Mouse (Mus musculus): ENCODE measurements around the gene Brpf1.

Brpf1 gene

DNA sequence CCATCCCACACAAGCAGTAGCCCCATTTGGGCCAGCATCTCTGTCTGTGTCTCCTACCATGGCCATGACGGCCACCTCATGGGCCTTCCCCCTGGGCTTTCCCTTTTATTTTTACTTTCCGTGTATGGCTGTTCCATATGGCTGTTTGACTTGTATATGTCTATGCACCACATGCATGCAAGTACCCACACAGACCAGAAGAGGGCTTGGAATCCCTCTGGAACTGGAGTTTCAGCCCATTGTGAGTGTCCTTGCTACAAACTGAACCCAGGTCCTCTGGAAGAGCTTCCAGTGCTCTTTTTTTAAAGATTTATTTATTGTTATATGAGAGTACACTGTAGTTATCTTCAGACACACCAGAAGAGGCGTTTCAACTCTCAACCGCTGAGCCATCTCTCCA lies 54.5 kb downstream of the Brpf1 start:
- in situ Hi-C loops (cut with MboI): no loop called here

GRCm38 (mm10) chr6:113362241-113362640 lies 55.3 kb downstream of the Brpf1 start:
- in situ Hi-C loops (cut with MboI): no loop called here

DNA sequence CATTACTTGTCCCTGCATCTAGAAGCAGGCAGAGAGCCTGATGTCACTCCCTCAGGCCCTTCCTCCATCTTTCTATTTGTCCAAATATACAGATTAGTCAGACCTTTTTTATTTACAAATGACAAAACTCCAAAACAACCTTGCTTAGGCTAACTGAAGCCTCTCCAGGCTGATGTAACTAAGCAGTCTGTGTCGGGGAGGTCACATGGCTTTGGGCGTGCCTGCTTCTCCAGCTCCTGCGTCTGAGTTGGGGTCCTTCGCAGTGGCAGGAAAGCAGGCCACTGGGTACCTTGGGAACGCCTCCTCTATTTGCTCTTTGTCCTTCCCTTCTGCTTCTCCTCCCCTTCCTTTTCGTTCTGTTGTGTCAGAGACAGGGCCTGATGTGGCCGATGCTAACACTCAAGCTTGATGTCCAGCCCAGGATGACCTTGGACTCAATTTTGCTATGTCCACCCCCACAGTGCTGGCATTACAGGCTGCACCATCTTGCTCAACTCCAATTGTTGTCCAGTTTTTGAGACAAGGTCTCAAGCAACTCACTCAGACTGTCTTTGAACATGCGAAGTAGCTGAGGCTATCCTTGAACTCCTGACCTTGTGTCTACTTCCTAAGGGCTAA lies 57.7 kb downstream of the Brpf1 start:
- in situ Hi-C loops (cut with MboI): no loop called here

DNA sequence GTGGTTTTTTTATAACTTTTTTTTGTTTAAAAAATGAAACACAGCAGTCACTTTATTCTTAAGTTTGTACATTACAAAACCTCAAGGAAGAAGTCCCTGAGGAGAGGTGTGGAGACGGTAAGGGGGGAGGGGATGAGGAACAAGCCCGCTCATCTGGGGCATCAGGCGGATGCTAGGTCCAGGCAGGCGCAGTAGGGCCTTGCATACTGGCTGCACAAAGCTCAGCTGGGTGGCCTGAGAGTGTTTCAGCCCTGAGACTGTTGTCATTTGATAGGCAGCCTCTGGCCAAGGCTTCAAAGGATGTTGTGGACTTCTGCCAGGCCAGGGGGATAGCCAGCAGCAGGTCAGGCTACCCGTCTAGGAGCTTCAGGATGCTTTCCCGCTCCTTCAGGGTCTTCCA lies 59.7 kb downstream of the Brpf1 start:
- in situ Hi-C loops (cut with MboI): no loop called here

- in situ Hi-C loops (cut with MboI): no loop called here
Measured at GRCm38 (mm10) chr6:113367574-113367973, 60.6 kb downstream of the Brpf1 start.

DNA sequence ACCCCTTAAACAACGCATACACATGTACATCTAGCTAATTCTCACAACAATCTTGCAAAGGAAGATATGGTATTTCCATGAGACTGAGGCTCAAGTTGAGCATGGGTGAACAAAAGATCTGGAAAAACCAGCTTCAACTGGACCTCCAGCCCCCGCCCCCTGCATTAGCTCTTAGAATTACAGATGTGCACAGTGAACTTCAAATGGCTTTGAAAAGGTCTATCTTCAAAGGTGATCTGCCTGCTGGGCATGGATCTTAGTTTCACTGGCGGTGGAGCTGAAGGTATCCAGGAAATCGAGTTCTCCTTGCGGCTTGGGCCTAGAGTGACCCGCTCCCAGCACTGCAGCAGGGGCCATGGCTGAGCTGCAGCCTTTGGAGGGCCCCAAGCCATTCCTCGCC lies 61.2 kb downstream of the Brpf1 start:
- in situ Hi-C loops (cut with MboI): no loop called here

DNA sequence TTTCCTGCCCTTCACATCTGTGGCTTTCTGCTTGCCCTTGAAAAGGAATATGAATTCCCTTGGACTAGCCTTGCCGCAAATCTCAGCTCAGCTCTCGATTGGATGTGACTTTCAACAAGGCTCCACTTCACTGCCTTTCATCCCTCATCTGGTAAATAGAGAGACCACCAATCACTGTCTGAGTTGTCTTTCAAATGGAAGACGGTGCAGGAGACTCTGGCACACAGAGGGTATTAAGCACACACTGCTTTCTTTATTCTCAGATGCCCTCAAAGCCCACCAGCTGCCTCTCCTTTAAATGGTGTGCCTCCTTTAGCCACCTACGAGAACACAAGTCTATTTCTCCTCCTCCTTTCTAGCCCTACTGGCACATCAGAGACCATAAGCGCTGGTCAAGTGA lies 61.6 kb downstream of the Brpf1 start:
- in situ Hi-C loops (cut with MboI): no loop called here

DNA sequence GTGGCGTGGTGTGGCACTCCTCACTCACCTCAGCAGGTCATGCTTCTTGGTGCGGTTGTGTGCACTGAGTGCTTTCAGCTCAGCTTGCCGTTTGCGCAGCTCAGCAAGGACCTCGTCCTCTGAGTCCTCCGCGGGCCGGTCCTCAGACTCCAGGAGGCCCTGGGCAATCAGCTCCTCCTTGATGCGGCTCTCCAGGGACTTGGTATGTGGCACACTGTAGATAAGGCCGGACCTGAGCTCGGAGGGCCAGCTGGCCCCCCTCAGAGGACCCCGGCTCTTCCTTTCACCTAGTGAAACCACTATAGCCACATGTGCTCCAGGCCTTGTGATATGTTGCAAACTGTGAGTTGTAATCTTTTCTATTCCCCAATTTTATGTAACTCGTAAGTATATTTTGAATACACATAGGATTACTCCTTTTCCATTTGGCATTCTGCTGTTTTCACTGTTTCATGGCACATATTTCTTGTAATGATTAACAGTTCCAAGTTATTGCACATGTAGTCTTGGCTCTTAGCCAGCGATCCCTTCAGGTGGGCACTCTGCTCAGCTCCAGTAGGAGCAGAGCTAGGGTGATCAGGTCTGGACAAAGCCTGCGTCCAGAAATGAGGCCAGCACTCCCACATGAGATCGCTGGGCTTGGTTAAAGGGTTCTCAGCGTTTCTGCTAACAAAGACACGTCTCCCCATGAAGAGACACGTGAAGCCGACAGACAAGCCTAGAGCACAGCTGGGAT lies 63.4 kb downstream of the Brpf1 start:
- in situ Hi-C loops (cut with MboI): no loop called here

GRCm38 (mm10) chr6:113373491-113373890 lies 66.6 kb downstream of the Brpf1 start:
- in situ Hi-C loops (cut with MboI): no loop called here
